In the genomic region with DNA sequence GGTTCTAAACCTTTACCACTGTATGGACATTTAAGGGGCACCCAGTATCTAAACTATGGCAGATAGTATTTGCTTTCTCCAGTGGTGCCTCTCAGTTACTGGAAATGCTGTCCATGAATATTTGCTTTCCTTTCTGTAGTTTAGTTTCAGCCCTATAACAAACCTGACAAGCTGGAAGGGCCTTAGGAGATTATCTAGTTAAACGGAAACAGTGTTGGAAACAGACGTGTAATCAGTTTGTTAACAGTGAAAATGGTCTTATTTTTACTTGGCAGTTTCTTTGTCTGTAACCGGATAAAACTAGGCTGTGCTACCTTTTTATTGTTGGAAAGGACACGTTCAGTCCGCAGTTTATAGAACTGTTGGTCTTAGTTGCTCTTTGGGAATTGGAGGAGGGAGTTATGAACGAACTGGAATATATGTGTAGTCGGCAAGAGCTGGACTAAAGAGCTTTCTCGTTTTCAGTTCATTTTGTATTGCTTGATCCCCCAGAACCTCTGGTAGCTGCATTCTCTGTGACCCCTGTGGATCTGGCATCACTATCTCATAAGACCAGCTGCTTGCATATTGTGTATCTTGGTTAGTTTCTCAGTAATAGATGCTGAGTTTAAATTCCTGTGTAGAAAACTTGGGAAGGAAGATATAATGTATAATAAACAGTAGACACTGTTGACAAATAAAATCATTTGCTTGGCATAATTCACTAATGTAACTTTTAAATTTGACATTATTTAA, we compare ENCODE assay signal across 19 mouse cellular contexts.
DNase-seq lines count a peak whose midpoint lies in the region; ATAC-seq and TF ChIP-seq lines count a peak whose summit lies in the region.
"Had no signal": no experiment of that assay in that cellular context is flagged by ENCODE, and none has a peak within 500 bp of the region (broad histone marks: within the 10 kb centered on the region; RNA-seq: fewer than 3 reads in every experiment).

No protein-coding gene starts in this region.

- peaks cover 3% of the 10 kb centered on the region for H3K4me1 ChIP-seq in ES-Bruce4 (ENCODE audit: control insufficient read depth, insufficient read depth, low read length)
- peaks cover 30% of the 10 kb centered on the region for H3K4me1 ChIP-seq in liver, embryonic 12.5 days
- peaks cover 15% of the 10 kb centered on the region for H3K4me1 ChIP-seq in liver, embryonic 16.5 days (ENCODE audit: control insufficient read depth, low read depth, low read length)
- H3K4me1 ChIP-seq: embryonic facial prominence, embryonic 12.5 days; forebrain, embryonic 13.5 days; hindbrain, embryonic 15.5 days had no signal

- no peaks in the 10 kb centered on the region for H3K27me3 ChIP-seq in ES-Bruce4 (ENCODE audit: control insufficient read depth, insufficient read depth, low read length, poor library complexity, severe bottlenecking)
- no peaks in the 10 kb centered on the region for H3K27me3 ChIP-seq in liver, embryonic 12.5 days (replicated peaks)
- H3K27me3 ChIP-seq in liver, embryonic 16.5 days (ENCODE audit: control insufficient read depth, insufficient read depth, low read depth, low read length) = no peaks in the 10 kb centered on the region
- H3K27me3 ChIP-seq: CH12.LX; embryonic facial prominence, embryonic 12.5 days; forebrain, embryonic 13.5 days; heart, embryonic 13.5 days; hindbrain, embryonic 15.5 days had no signal

- peak overlapping the region; percentile 83 for H3K27ac ChIP-seq in ES-Bruce4 (ENCODE audit: insufficient read depth, low read length)
- H3K27ac ChIP-seq in liver, embryonic 12.5 days = peak overlapping the region; percentile 86
- peak overlapping the region; percentile 29 for H3K27ac ChIP-seq in liver, embryonic 16.5 days (ENCODE audit: low read length)
- H3K27ac ChIP-seq: embryonic facial prominence, embryonic 12.5 days; forebrain, embryonic 13.5 days; heart, embryonic 13.5 days; hindbrain, embryonic 15.5 days had no signal

- H3K9ac ChIP-seq in ES-Bruce4 (ENCODE audit: low read depth, poor library complexity, severe bottlenecking) = no peak overlapping the region
- H3K9ac ChIP-seq in liver, embryonic 12.5 days = no peak overlapping the region
- no peak overlapping the region for H3K9ac ChIP-seq in liver, embryonic 16.5 days (ENCODE audit: low read depth, low read length)
- H3K9ac ChIP-seq: embryonic facial prominence, embryonic 12.5 days; forebrain, embryonic 13.5 days; forebrain, postnatal 0 days; heart, embryonic 13.5 days; hindbrain, embryonic 15.5 days had no signal

- H3K4me2 ChIP-seq in liver, embryonic 12.5 days = peak overlapping the region; percentile 48
- H3K4me2 ChIP-seq in liver, embryonic 16.5 days (ENCODE audit: low read depth, low read length) = peak overlapping the region; percentile 14; the same call in 1 of the 2 replicates
- H3K4me2 ChIP-seq: embryonic facial prominence, embryonic 12.5 days; forebrain, embryonic 13.5 days; heart, embryonic 13.5 days; hindbrain, embryonic 15.5 days had no signal

- TF ChIP-seq POLR2A in ES-Bruce4 (IDR thresholded peaks at IDR 0.05; ENCODE audit: insufficient read depth, low read length) = no peak
- TF ChIP-seq POLR2A in brain, embryonic 14.5 days (IDR thresholded peaks at IDR 0.05; ENCODE audit: borderline replicate concordance, extremely low read depth, insufficient read depth, insufficient read length, poor library complexity, severe bottlenecking) = no peak

- 47% methylated on average over 8 of the region's 8 CpGs for WGBS in liver, embryonic 12.5 days (ENCODE audit: insufficient replicate concordance)
- WGBS in liver, embryonic 16.5 days (ENCODE audit: insufficient replicate concordance) = 46% methylated on average over 8 of the region's 8 CpGs

- no peak overlapping the region for H3K4me3 ChIP-seq in ES-Bruce4 (ENCODE audit: low read depth, low read length)
- no peak overlapping the region for H3K4me3 ChIP-seq in liver, embryonic 12.5 days
- no peak overlapping the region for H3K4me3 ChIP-seq in liver, embryonic 16.5 days (ENCODE audit: low read depth, low read length)
- H3K4me3 ChIP-seq: embryonic facial prominence, embryonic 12.5 days; forebrain, embryonic 13.5 days; heart, embryonic 13.5 days; hindbrain, embryonic 15.5 days had no signal

- peak; percentile 74 for ATAC-seq in liver, embryonic 12.5 days
- ATAC-seq in liver, embryonic 16.5 days (ENCODE audit: low read depth) = 0 out of 2 replicates have a peak, but pooled peaks have one; percentile 41
- no peak for ATAC-seq in erythroblast, adult 5-6 weeks (replicated peaks; ENCODE audit: low FRiP score, poor library complexity, severe bottlenecking)
- ATAC-seq: forebrain, embryonic 13.5 days; forebrain, postnatal 0 days had no signal

- DNase-seq in brain, embryonic 14.5 days (ENCODE audit: low read depth) = peak; percentile 13
- DNase-seq in left cerebral cortex, adult 8-10 months (ENCODE audit: low spot score in 2 of 2) = no peak
- DNase-seq in gastrocnemius, postnatal 4 days (ENCODE audit: low spot score in 2 of 2) = no peak
- DNase-seq: adrenal gland, postnatal 14 days; cerebellum, adult 11 months; cerebellum, adult 8-10 months; cerebellum, postnatal 14 days; forebrain, postnatal 0 days; gastrocnemius, postnatal 14 days; heart, postnatal 36 days had no signal

- H3K9me3 ChIP-seq in ES-Bruce4 (replicated peaks; ENCODE audit: control insufficient read depth, insufficient read depth, low read length, poor library complexity, severe bottlenecking) = no peaks in the 10 kb centered on the region
- no peaks in the 10 kb centered on the region for H3K9me3 ChIP-seq in liver, embryonic 12.5 days (replicated peaks)
- no peaks in the 10 kb centered on the region for H3K9me3 ChIP-seq in liver, embryonic 16.5 days (replicated peaks; ENCODE audit: control insufficient read depth, low read length)
- H3K9me3 ChIP-seq: embryonic facial prominence, embryonic 12.5 days; forebrain, embryonic 13.5 days; heart, embryonic 13.5 days; hindbrain, embryonic 15.5 days had no signal

- no peaks in the 10 kb centered on the region for H3K36me3 ChIP-seq in ES-Bruce4 (ENCODE audit: control insufficient read depth, insufficient read depth, low read length, poor library complexity, severe bottlenecking)
- H3K36me3 ChIP-seq in liver, embryonic 12.5 days = no peaks in the 10 kb centered on the region
- no peaks in the 10 kb centered on the region for H3K36me3 ChIP-seq in liver, embryonic 16.5 days (ENCODE audit: control insufficient read depth, insufficient read depth)
- H3K36me3 ChIP-seq: hindbrain, embryonic 15.5 days had no signal

- no peak for TF ChIP-seq CTCF in ES-Bruce4 (IDR thresholded peaks at IDR 0.05; ENCODE audit: low read depth, low read length)
- no peak for TF ChIP-seq CTCF in brain, embryonic 14.5 days (IDR thresholded peaks at IDR 0.05; ENCODE audit: borderline replicate concordance, extremely low read depth, insufficient read depth, insufficient read length)

- TF ChIP-seq EP300 in ES-Bruce4 (IDR thresholded peaks at IDR 0.05; ENCODE audit: insufficient read depth, low read depth, low read length) = no peak

Comparison
In these comparisons a context has a peak if more than half of its experiments do, and no peak if none do; other contexts are left out.
1. H3K27ac ChIP-seq: peak in every context shown above with its lines; median percentile 86 in liver, embryonic 12.5 days; 83 in ES-Bruce4; 29 in liver, embryonic 16.5 days.